Mouse (Mus musculus) limb, embryonic 15.5 days (tissue): ENCODE measurements around the gene Wdfy2. TPM values are rescaled to one million over a fixed set of nuclear protein-coding genes. Genes with fewer than 3 reads are reported as not detected.

Experiments
- ATAC-seq: fragments of 200-750 bp; cut with Nextera tagmentation; 2 replicates; pipeline ENCODE4 v1.8.0; 2017; ENCODE audit warnings: low read depth, moderate TSS enrichment; ENCODE audit not compliant: insufficient number of reproducible peaks, low FRiP score, low TSS enrichment
- H3K27ac ChIP-seq: fragments of 300-500 bp; sonication (generic); 2 replicates; pipeline ENCODE4 v1.5.1; 2015; ENCODE audit warnings: moderate library complexity, mild to moderate bottlenecking, inconsistent platforms
- H3K27me3 ChIP-seq: fragments of 300-500 bp; sonication (generic); 2 replicates; pipeline ENCODE4 v1.6.1; 2015; ENCODE audit warnings: inconsistent platforms
- H3K36me3 ChIP-seq: fragments of 300-500 bp; sonication (generic); 2 replicates; pipeline ENCODE4 v1.6.1; 2015; ENCODE audit warnings: inconsistent platforms
- H3K4me1 ChIP-seq: fragments of 300-500 bp; sonication (generic); 2 replicates; pipeline ENCODE4 v1.6.1; 2015; ENCODE audit warnings: inconsistent platforms
- H3K4me2 ChIP-seq: fragments of 300-500 bp; sonication (generic); 2 replicates; pipeline ENCODE4 v1.6.1; 2015; ENCODE audit warnings: mild to moderate bottlenecking, inconsistent platforms
- H3K4me3 ChIP-seq: fragments of 300-500 bp; sonication (generic); 2 replicates; pipeline ENCODE4 v1.5.1; 2015; ENCODE audit warnings: mild to moderate bottlenecking, inconsistent platforms
- H3K9ac ChIP-seq: fragments of 300-500 bp; sonication (generic); 2 replicates; pipeline ENCODE4 v1.6.1; 2015; ENCODE audit warnings: inconsistent platforms
- H3K9me3 ChIP-seq: fragments of 300-500 bp; sonication (generic); 2 replicates; pipeline ENCODE4 v1.6.1; 2016; ENCODE audit warnings: inconsistent platforms
- WGBS: fragments of 180-500 bp; shearing (Covaris S2); methylation state at CpG from one replicate; pipeline ENCODE4 v1.1.7; 2015; 5-methylcytosine and 5-hydroxymethylcytosine counted together
- polyA plus RNA-seq: library from polyadenylated mRNA; unstranded; fragments of >200 nt; fragmentation: Nextera tagmentation; extraction: Ambion mirVana; gene quantifications from 2 replicates; pipeline ENCODE4 v1.2.1, GENCODE M21; 2015

Gene Wdfy2
- polyA plus RNA-seq, 1 experiment from 2014 or later: 9.8 TPM

- 72% methylated on average over 14 of the region's 14 CpGs for WGBS
- no peak overlapping the region for H3K4me3 ChIP-seq
- ATAC-seq: no peak
- no peaks in the 10 kb centered on the region for H3K27me3 ChIP-seq
- no peaks in the 10 kb centered on the region for H3K9me3 ChIP-seq
- no peak overlapping the region for H3K9ac ChIP-seq
- H3K36me3 ChIP-seq: peaks cover 29% of the 10 kb centered on the region
- no peak overlapping the region for H3K4me2 ChIP-seq
- H3K4me1 ChIP-seq: no peaks in the 10 kb centered on the region
- H3K27ac ChIP-seq: no peak overlapping the region
Observed at GRCm38 (mm10) chr14:62940383-62941074, 103.1 kb downstream of the Wdfy2 start.

- 93% methylated on average over 3 of the region's 3 CpGs for WGBS
- H3K9ac ChIP-seq: no peak overlapping the region
- peaks cover 38% of the 10 kb centered on the region for H3K36me3 ChIP-seq
- H3K27ac ChIP-seq: no peak overlapping the region
- no peak for ATAC-seq
- no peaks in the 10 kb centered on the region for H3K27me3 ChIP-seq
- no peaks in the 10 kb centered on the region for H3K9me3 ChIP-seq
- no peak overlapping the region for H3K4me2 ChIP-seq
- no peak overlapping the region for H3K4me3 ChIP-seq
- no peaks in the 10 kb centered on the region for H3K4me1 ChIP-seq
Observed at GRCm38 (mm10) chr14:62946794-62947193, 109.3 kb downstream of the Wdfy2 start.

DNA sequence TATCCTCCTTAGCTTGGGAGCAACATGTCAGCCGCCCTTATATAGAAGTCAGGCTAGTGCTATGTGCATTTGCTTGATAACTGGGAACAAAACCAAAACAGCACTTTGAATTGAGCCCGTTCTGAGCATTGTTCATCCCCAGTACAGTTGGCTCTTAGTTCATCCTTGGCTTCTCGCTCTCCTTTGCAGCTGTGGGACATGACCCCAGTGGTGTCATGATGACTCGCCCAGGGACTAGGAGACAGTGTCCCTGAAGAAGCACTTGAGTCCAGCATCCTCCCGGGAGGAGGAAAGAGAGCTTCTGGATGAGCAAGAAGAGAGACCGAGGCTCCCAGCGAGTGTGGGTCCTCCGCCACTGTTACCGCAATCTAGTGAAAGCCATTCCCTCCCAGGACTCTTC, 118.6 kb downstream of the Wdfy2 start:
- Histone ChIP-seq H3K4me3 (no peak overlapping the region), H3K27me3 (no peaks in the 10 kb centered on the region), H3K9me3 (no peaks in the 10 kb centered on the region), H3K27ac (no peak overlapping the region), H3K4me2 (no peak overlapping the region), H3K9ac (no peak overlapping the region), H3K4me1 (no peaks in the 10 kb centered on the region), H3K36me3 (peaks cover 58% of the 10 kb centered on the region)
- 90% methylated on average over 9 of the region's 9 CpGs for WGBS
- no peak for ATAC-seq

DNA sequence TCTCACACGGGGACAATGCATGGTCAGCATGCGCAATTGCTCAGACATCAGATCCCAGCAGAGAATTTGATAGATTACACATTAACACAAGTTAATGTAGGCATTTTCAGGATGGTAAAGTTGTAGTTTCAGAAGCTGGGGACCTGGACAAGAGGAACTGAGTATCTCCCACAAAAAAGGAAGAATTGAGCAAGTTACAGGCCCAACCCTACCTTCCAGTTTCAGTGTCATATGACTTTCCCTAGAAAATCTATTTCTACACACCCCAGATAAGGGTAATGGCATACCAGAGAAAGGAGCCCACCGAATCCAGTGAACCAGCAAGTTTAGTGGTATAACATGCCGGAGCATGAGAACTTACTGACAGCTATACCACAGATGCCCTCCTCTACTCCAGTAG, 126.2 kb downstream of the Wdfy2 start:
- Histone ChIP-seq H3K36me3 (peaks cover 4% of the 10 kb centered on the region), H3K9ac (no peak overlapping the region), H3K4me1 (peaks cover 7% of the 10 kb centered on the region; the same call in 1 of the 2 replicates), H3K4me3 (no peak overlapping the region), H3K27me3 (no peaks in the 10 kb centered on the region), H3K9me3 (no peaks in the 10 kb centered on the region), H3K27ac (no peak overlapping the region), H3K4me2 (no peak overlapping the region)
- no peak for ATAC-seq
- 76% methylated on average over 4 of the region's 4 CpGs for WGBS

GRCm38 (mm10) chr14:62965342-62965741, 127.9 kb downstream of the Wdfy2 start:
- no peak overlapping the region for H3K4me3 ChIP-seq
- H3K4me2 ChIP-seq: no peak overlapping the region
- no peaks in the 10 kb centered on the region for H3K36me3 ChIP-seq
- H3K27me3 ChIP-seq: no peaks in the 10 kb centered on the region
- no peak for ATAC-seq
- peaks cover 7% of the 10 kb centered on the region; the same call in 1 of the 2 replicates for H3K4me1 ChIP-seq
- H3K9me3 ChIP-seq: no peaks in the 10 kb centered on the region
- H3K9ac ChIP-seq: no peak overlapping the region
- no peak overlapping the region for H3K27ac ChIP-seq
- WGBS: 76% methylated on average over 5 of the region's 5 CpGs

- Histone ChIP-seq H3K9ac (no peak overlapping the region), H3K27ac (no peak overlapping the region), H3K4me1 (peaks cover 7% of the 10 kb centered on the region; the same call in 1 of the 2 replicates), H3K4me3 (peak overlapping the region; percentile 28), H3K4me2 (peak overlapping the region; percentile 44), H3K36me3 (no peaks in the 10 kb centered on the region), H3K27me3 (no peaks in the 10 kb centered on the region), H3K9me3 (no peaks in the 10 kb centered on the region)
- WGBS: 17% methylated on average over 15 of the region's 15 CpGs
- no peak for ATAC-seq
Observed at GRCm38 (mm10) chr14:62965811-62966520, 128.5 kb downstream of the Wdfy2 start.

GRCm38 (mm10) chr14:62975046-62975445, 137.6 kb downstream of the Wdfy2 start:
- Histone ChIP-seq H3K27ac (no peak overlapping the region), H3K4me1 (no peaks in the 10 kb centered on the region), H3K4me2 (no peak overlapping the region), H3K36me3 (no peaks in the 10 kb centered on the region), H3K27me3 (no peaks in the 10 kb centered on the region), H3K9ac (no peak overlapping the region), H3K4me3 (no peak overlapping the region), H3K9me3 (no peaks in the 10 kb centered on the region)
- ATAC-seq: no peak
- WGBS: 12% methylated on average over 5 of the region's 5 CpGs

DNA sequence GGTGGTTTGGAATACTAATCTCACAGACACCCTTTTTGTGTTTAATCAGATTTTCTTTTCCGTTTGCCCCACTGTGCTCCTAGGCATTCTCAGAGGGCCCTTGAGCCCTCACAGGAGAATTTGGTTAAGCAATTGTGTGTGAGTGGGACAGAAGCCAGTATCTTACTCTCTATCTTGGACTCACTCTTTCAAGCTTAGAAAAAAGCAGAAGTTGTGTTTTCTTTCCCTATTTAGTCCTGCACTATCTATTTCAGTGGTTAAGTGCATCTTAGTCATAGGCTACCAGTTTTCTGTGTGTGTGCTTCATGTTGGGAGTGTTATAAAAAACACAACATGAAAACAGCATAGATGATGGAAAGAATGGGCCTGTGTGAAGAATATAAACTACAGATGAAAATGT, 142.3 kb downstream of the Wdfy2 start:
- Histone ChIP-seq H3K36me3 (no peaks in the 10 kb centered on the region), H3K9me3 (no peaks in the 10 kb centered on the region), H3K27me3 (no peaks in the 10 kb centered on the region), H3K4me2 (no peak overlapping the region), H3K27ac (no peak overlapping the region), H3K4me1 (no peaks in the 10 kb centered on the region), H3K4me3 (no peak overlapping the region), H3K9ac (no peak overlapping the region)
- 85% methylated on average over 1 of the region's 1 CpGs for WGBS
- ATAC-seq: no peak

- Histone ChIP-seq H3K4me2 (no peak within 1 kb of the TSS), H3K9me3 (no peaks in the 10 kb centered on the region), H3K27me3 (no peaks in the 10 kb centered on the region), H3K27ac (no peak within 1 kb of the TSS), H3K36me3 (no peaks in the 10 kb centered on the region), H3K4me3 (no peak within 1 kb of the TSS), H3K4me1 (no peaks in the 10 kb centered on the region), H3K9ac (no peak within 1 kb of the TSS)
- no peak for ATAC-seq
- WGBS: 67% methylated on average over 1 of the region's 1 CpGs
Observed at GRCm38 (mm10) chr14:62984410-62984809, 146.9 kb downstream of the Wdfy2 start, which contains the start of gene Defb48. Defb48 (minus strand) TSS chr14:62984510.

DNA sequence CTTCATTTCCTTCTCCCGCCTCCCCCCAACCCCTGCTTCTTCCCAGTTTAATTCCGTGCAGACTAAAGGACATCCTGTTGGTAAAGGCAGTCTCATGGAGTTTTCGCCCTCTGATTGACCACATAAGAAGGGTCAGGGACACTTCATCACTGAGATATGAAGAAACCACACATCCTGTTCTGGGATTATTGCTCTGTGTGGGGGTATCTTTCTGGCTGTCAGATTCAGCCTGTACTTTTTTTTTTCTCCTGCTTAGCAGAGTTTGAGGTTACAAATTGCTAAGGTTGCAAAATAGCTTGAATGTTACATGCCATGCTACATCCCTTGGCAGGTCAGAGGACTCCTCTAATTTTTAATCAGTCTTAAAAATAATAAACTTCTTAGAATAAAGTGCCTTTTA, 153.8 kb downstream of the Wdfy2 start:
- Histone ChIP-seq H3K9ac (no peak overlapping the region), H3K4me1 (no peaks in the 10 kb centered on the region), H3K4me2 (no peak overlapping the region), H3K9me3 (no peaks in the 10 kb centered on the region), H3K27me3 (no peaks in the 10 kb centered on the region), H3K36me3 (no peaks in the 10 kb centered on the region), H3K27ac (no peak overlapping the region), H3K4me3 (no peak overlapping the region)
- ATAC-seq: no peak
- WGBS: 71% methylated on average over 3 of the region's 3 CpGs

GRCm38 (mm10) chr14:62991849-62992510, 154.5 kb downstream of the Wdfy2 start:
- Histone ChIP-seq H3K9ac (no peak overlapping the region), H3K4me2 (no peak overlapping the region), H3K27ac (no peak overlapping the region), H3K4me3 (no peak overlapping the region), H3K36me3 (no peaks in the 10 kb centered on the region), H3K27me3 (no peaks in the 10 kb centered on the region), H3K4me1 (no peaks in the 10 kb centered on the region), H3K9me3 (no peaks in the 10 kb centered on the region)
- WGBS: 80% methylated on average over 7 of the region's 7 CpGs
- ATAC-seq: no peak

DNA sequence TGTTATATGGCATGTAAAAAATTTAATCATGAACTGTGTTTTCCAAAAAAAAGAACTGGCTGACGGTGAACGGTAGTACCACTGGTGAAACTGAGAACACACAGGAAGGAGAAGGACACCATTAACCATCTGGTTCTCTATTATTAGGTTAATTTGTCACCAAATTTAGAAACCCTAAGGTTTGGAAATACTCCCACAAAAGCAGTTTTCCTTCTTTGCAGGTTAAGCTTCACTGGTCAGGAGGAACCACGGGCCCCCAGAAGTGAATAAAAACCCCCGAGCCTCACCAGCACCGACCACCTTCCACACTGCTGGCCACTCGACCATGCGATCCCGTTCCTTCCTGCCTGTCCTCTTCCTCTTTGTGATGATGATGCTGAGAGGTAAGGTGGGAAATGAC, 160.3 kb downstream of the Wdfy2 start, which contains the start of gene Defb47:
Gene Defb47, plus strand, starts transcription at position 301 of the 400 bp plus-strand sequence.
- WGBS: 79% methylated on average over 8 of the region's 8 CpGs
- H3K4me1 ChIP-seq: no peaks in the 10 kb centered on the region

More for the DNA sequence above, 160.3 kb downstream of the Wdfy2 start, which contains the start of gene Defb47:
- Histone ChIP-seq H3K27ac (no peak within 1 kb of the TSS), H3K9me3 (no peaks in the 10 kb centered on the region), H3K4me3 (no peak within 1 kb of the TSS), H3K27me3 (no peaks in the 10 kb centered on the region), H3K9ac (no peak within 1 kb of the TSS), H3K4me2 (no peak within 1 kb of the TSS), H3K36me3 (no peaks in the 10 kb centered on the region)
- no peak for ATAC-seq
